Mouse (Mus musculus) E14TG2a.4 (cell line): ENCODE data around the gene Zfp593.

ENCODE experiments used
- H3K27me3 ChIP-seq: 2 replicates; pipeline ENCODE4 v1.6.1; 2014; ENCODE audit warnings: low read length, control low read depth; ENCODE audit not compliant: insufficient read depth
- H3K36me3 ChIP-seq: 2 replicates; pipeline ENCODE4 v1.6.1; 2014; ENCODE audit warnings: low read length, control low read depth; ENCODE audit not compliant: insufficient read depth
- H3K4me1 ChIP-seq: replicated peaks from 2 replicates; pipeline ENCODE4 v1.6.1; 2014; ENCODE audit warnings: low read depth, low read length, control low read depth
- H3K4me3 ChIP-seq: replicated peaks from 2 replicates; pipeline ENCODE4 v1.5.1; 2014; ENCODE audit warnings: mild to moderate bottlenecking, low read length
- H3K9me3 ChIP-seq: 2 replicates; pipeline ENCODE4 v1.6.1; 2014; ENCODE audit warnings: low read length, control low read depth
- CTCF ChIP-seq: conservative IDR thresholded peaks from 2 replicates; pipeline ENCODE4 v1.5.1; 2014; ENCODE audit warnings: low read length
- NANOG ChIP-seq: IDR thresholded peaks from 2 replicates; pipeline ENCODE4 v1.6.1; 2014; ENCODE audit warnings: borderline replicate concordance, low read length, mixed read lengths
- POU5F1 ChIP-seq: IDR thresholded peaks from 2 replicates; pipeline ENCODE4 v1.6.1; 2014; ENCODE audit warnings: low read length, borderline replicate concordance

Gene Zfp593

GRCm38 (mm10) chr4:134265860-134266585 lies 20.6 kb upstream of the Zfp593 start:
- Histone ChIP-seq H3K9me3 (peaks cover 6% of the 10 kb centered on the region), H3K4me1 (peaks cover 27% of the 10 kb centered on the region), H3K27me3 (no peaks in the 10 kb centered on the region)

GRCm38 (mm10) chr4:134263191-134263590 lies 17.8 kb upstream of the Zfp593 start:
- Histone ChIP-seq H3K4me3 (no peak overlapping the region), H3K4me1 (peaks cover 20% of the 10 kb centered on the region), H3K36me3 (no peaks in the 10 kb centered on the region), H3K27me3 (no peaks in the 10 kb centered on the region), H3K9me3 (peaks cover 6% of the 10 kb centered on the region)
- TF ChIP-seq NANOG (no peak), CTCF (peak; percentile 75)

More at GRCm38 (mm10) chr4:134265860-134266585, 20.6 kb upstream of the Zfp593 start:
- no peak overlapping the region for H3K4me3 ChIP-seq
- no peak for TF ChIP-seq CTCF
- TF ChIP-seq POU5F1 = no peak
- no peak for TF ChIP-seq NANOG
- no peaks in the 10 kb centered on the region for H3K36me3 ChIP-seq

GRCm38 (mm10) chr4:134258354-134258753 lies 13.0 kb upstream of the Zfp593 start:
- TF ChIP-seq NANOG (no peak), CTCF (no peak), POU5F1 (no peak)
- Histone ChIP-seq H3K36me3 (no peaks in the 10 kb centered on the region), H3K4me3 (no peak overlapping the region), H3K4me1 (peaks cover 59% of the 10 kb centered on the region), H3K9me3 (no peaks in the 10 kb centered on the region), H3K27me3 (peaks cover 11% of the 10 kb centered on the region)

GRCm38 (mm10) chr4:134257198-134258009 lies 12.0 kb upstream of the Zfp593 start:
- Histone ChIP-seq H3K36me3 (no peaks in the 10 kb centered on the region), H3K9me3 (no peaks in the 10 kb centered on the region), H3K4me3 (no peak overlapping the region; the same call in 1 of the 2 replicates), H3K27me3 (peaks cover 20% of the 10 kb centered on the region), H3K4me1 (peaks cover 63% of the 10 kb centered on the region)
- no peak for TF ChIP-seq POU5F1
- no peak for TF ChIP-seq NANOG
- no peak for TF ChIP-seq CTCF

GRCm38 (mm10) chr4:134256407-134257197 lies 11.2 kb upstream of the Zfp593 start:
- no peak for TF ChIP-seq NANOG
- TF ChIP-seq CTCF = no peak
- TF ChIP-seq POU5F1 = no peak
- Histone ChIP-seq H3K4me1 (peaks cover 69% of the 10 kb centered on the region), H3K36me3 (no peaks in the 10 kb centered on the region), H3K4me3 (peak overlapping the region; percentile 41), H3K27me3 (peaks cover 28% of the 10 kb centered on the region), H3K9me3 (no peaks in the 10 kb centered on the region)

GRCm38 (mm10) chr4:134255854-134256253 lies 10.5 kb upstream of the Zfp593 start:
- no peak for TF ChIP-seq CTCF
- no peak for TF ChIP-seq NANOG
- no peak for TF ChIP-seq POU5F1
- H3K4me1 ChIP-seq = peaks cover 74% of the 10 kb centered on the region

GRCm38 (mm10) chr4:134254835-134255234 lies 9.4 kb upstream of the Zfp593 start:
- peaks cover 46% of the 10 kb centered on the region for H3K27me3 ChIP-seq
- H3K36me3 ChIP-seq = no peaks in the 10 kb centered on the region
- H3K4me1 ChIP-seq = peaks cover 84% of the 10 kb centered on the region
- no peak overlapping the region for H3K4me3 ChIP-seq
- TF ChIP-seq POU5F1 = no peak
- no peak for TF ChIP-seq CTCF
- no peak for TF ChIP-seq NANOG
- H3K9me3 ChIP-seq = no peaks in the 10 kb centered on the region

More at GRCm38 (mm10) chr4:134255854-134256253, 10.5 kb upstream of the Zfp593 start:
- Histone ChIP-seq H3K9me3 (no peaks in the 10 kb centered on the region), H3K27me3 (peaks cover 36% of the 10 kb centered on the region), H3K36me3 (no peaks in the 10 kb centered on the region), H3K4me3 (peak overlapping the region; percentile 41)

GRCm38 (mm10) chr4:134253722-134254324 lies 8.4 kb upstream of the Zfp593 start, which contains the start of gene Grrp1:
TSS of gene Grrp1 (minus strand) at chr4:134254106.
- H3K4me1 ChIP-seq = peaks cover 92% of the 10 kb centered on the region
- no peaks in the 10 kb centered on the region for H3K9me3 ChIP-seq
- H3K36me3 ChIP-seq = no peaks in the 10 kb centered on the region
- peaks cover 56% of the 10 kb centered on the region for H3K27me3 ChIP-seq
- H3K4me3 ChIP-seq = peak within 1 kb of the TSS; percentile 78
- TF ChIP-seq CTCF (no peak), POU5F1 (no peak), NANOG (no peak)
